Mouse (Mus musculus) gonadal fat pad, adult 2 months (tissue): ENCODE measurements around the gene Eci3. TPM values are rescaled to one million over a fixed set of nuclear protein-coding genes. Genes with fewer than 3 reads are reported as not detected.
A peak's percentile ranks its signal among the peaks of the same experiment; 100 is the strongest.
"Not testable (repeated sequence)": the region's sequence is repeated elsewhere in the genome, so short reads cannot be mapped to it uniquely, and the experiment has no call there.

Experiments used
- DNase-seq: peaks from one replicate; pipeline ENCODE4 v3.0.0-alpha.2; 2012; ENCODE audit warnings: low read depth
- polyA plus RNA-seq: library from polyadenylated mRNA; depleted of rRNA; stranded (reverse); fragments of >200 nt; gene quantifications from 2 replicates; pipeline ENCODE4 v1.2.3, GENCODE M21; 2012; rRNA removed

Eci3 gene
- polyA plus RNA-seq: 2.0 and 3.8 TPM in 2 replicates

DNA sequence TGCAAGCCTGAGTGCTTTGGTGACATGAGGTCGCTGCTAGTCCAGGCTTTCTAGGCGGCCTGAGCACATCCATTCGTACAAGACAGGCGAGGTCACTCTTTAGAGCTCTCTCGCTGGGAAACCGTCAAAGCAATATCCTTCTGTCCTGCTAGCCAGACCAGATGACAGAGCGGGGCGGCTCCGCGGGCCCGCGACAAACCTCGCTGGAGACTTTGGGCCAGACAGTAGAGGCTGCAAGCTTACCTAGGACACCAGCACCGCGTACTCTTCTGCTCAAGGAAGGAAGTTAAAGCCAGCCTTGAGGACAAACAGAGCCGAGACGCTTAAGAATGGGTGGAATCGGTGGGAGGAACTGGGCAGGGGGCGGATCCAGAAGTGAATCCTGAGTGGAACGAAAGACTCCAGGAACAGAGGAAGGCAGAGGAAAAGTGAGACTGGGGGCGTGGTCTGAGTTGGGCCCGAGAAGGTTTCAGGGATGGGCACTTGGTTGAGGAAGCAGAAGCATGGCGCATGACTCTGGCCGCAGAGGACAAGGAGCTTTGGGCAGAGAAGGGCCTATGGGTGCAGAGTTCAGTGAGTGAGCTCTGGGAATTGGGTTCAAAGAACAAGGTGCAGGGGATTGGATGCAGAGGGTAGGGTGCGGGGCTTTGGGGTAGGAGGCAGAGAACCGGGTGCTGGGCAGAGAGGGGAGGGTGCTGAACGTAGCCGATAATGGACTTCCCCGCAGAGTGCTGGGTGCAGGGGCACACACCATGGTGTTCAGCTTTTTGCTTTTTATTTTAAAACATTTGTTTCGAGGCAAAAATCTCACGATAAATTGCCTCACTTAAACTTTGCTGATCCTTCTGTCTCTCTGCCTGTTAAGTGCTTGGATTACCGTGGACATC lies at the start of gene Eci3:
Gene Eci3 (minus strand): TSS at position 300 of the 887 bp plus-strand sequence.
- DNase-seq: no peak

- no peak for DNase-seq
Measured at GRCm38 (mm10) chr13:34995925-34996324, 32.3 kb upstream of the Eci3 start.

- DNase-seq: peak; percentile 87
Measured at GRCm38 (mm10) chr13:34993983-34994811, 30.6 kb upstream of the Eci3 start.

DNA sequence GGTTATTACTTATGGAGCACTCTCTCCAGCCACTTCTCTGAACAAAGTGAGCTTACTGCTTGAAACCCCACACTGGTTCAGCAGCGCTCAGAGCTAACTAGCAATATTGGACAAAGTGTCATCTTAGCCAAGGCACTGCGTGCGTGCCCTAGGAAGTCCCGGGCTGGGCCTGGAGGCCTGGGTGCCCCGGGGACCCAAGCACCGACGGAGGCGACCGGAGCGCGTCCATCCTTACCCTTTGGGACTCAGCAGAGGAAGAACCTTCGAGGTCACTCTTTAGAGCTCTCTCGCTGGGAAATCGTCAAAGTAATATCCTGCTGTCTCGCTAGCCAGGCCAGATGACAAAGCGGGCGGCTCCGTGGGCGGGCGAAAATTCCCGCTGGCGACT lies 30.0 kb upstream of the Eci3 start:
- no peak for DNase-seq

DNA sequence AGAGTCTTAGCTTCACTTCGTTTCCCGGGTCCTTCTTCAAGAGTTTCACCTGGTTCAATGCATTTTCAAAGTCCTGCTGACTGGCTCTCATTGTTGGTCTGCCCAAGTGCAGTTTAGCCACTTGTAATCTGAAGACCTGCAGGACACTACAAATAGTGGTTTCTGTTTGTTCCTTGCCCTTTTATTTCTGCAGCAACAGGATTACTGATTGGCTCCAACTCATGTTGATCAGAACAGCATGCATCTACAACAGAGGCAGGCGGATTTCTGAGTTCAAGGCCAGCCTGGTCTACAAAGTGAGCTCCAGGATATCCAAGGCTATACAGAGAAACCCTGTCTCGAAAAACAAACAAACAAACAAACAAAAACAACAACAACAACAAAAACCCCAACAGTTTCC lies 29.5 kb upstream of the Eci3 start:
- DNase-seq: no peak

DNA sequence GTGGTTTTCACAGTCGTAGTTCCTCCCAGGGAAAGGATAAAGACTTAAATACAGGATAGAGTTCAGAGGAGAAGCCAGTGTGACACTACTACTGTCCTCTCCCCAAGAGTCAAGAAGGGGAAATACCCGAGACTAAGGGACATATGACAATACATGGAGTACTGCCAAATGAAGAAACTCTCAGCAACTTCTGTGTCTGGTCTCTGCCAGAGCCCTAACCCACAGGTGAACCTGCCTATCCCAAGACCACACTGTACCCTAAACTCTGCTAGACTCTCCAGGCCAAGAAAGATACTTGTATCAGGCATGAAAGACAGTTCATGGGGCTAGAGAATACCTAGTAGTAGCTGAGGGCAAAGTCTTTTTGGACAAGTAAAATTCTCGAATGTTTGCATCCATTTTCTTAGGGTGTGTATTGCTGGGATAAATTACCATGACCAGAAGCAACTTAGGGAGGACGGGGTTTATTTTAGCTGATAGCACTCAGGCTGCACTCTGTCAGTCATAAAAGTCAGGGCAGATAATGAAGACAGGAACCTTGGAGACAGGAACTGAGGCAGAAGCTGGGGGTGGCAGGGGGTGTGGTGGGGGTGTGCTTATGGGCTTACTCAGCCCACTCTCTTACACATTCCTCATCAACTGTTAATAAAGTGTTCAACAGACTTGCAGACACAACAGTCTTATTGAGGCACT lies 28.1 kb upstream of the Eci3 start:
- no peak for DNase-seq

DNA sequence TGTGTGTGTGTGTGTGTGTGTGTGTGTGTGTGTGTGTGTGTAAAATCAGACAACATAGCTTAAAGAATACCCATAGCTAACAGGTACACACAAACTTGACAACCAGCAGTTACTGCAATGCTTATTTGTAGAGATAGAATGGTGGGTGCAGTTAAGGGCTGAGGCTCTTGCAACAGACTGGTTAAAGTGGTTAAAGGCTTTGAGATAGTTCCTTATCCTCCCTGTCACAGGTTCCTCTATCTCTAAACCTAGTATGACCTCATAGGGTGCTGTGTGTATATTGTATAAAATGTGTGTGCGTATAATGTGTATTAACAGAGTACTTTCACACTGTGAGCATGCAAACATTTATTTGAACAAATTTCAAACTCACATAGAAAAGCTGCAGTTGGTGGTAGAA lies 19.9 kb upstream of the Eci3 start:
- DNase-seq: not testable (repeated sequence)

GRCm38 (mm10) chr13:34978635-34979034 lies 15.0 kb upstream of the Eci3 start:
- DNase-seq: not testable (repeated sequence)

DNA sequence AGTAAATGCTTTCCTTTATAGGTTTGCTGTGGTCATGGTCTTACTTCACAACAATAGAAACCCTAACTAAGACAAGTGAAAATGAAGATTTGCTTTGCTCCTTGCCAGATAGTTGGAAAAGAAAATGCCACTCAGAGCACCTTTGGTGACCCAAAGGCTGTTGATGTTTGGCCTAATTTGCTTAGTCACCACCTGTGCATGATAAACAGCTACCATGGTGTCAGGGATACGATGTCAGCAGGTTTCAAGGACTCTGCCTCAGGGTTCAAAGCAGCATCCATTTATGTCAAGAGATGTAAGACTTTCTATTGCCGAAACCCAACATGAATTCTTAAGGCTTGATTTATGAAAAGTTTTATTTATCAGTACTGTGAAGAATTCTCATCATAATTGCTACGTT lies 13.8 kb upstream of the Eci3 start:
- no peak for DNase-seq

DNA sequence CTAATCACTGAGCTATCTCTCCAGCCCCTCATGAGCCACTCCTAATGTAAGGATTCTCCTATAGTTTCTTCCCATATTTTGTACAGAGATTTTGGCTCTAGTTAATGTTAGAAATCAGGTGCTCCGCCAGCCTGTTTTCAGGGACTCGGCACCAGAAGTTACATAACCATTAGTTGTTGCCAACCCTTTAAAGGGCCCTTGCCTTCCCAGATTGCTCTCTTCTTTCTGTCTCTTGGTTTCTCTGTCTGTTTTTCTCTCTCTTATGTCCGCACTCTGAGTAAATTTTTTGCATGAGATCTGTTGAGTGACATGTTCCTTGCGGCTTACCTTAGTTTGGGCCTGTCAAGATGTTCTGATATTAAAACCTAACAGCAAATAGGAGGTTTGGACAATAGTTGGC lies 12.5 kb upstream of the Eci3 start:
- DNase-seq: no peak

GRCm38 (mm10) chr13:34973770-34974169 lies 10.2 kb upstream of the Eci3 start:
- no peak for DNase-seq

GRCm38 (mm10) chr13:34973149-34973548 lies 9.5 kb upstream of the Eci3 start:
- DNase-seq: no peak

- not testable (repeated sequence) for DNase-seq
Measured at GRCm38 (mm10) chr13:34972456-34972855, 8.8 kb upstream of the Eci3 start.

GRCm38 (mm10) chr13:34965647-34966046 lies 2.0 kb upstream of the Eci3 start:
- not testable (repeated sequence) for DNase-seq

GRCm38 (mm10) chr13:34964866-34965265 lies 1.3 kb upstream of the Eci3 start:
- DNase-seq: no peak

DNA sequence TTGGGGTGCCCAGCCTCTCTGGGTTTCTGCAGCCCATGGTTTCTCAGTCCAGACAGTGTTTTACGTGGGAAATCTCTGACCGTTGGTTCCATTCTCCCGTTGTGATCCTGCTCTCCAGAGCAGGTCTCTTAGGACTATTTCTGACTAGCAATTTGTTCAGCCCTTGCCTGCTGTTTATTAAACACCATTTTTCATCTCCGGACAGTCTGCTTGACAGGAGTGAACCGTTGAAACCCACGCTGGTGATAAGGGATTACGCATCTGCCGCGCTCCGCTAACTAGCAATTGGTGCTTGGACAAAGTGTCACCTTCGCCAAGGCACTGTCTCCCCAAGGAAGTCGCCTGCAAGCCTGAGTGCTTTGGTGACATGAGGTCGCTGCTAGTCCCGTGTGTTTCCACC lies 809 bp upstream of the Eci3 start:
- no peak for DNase-seq

DNA sequence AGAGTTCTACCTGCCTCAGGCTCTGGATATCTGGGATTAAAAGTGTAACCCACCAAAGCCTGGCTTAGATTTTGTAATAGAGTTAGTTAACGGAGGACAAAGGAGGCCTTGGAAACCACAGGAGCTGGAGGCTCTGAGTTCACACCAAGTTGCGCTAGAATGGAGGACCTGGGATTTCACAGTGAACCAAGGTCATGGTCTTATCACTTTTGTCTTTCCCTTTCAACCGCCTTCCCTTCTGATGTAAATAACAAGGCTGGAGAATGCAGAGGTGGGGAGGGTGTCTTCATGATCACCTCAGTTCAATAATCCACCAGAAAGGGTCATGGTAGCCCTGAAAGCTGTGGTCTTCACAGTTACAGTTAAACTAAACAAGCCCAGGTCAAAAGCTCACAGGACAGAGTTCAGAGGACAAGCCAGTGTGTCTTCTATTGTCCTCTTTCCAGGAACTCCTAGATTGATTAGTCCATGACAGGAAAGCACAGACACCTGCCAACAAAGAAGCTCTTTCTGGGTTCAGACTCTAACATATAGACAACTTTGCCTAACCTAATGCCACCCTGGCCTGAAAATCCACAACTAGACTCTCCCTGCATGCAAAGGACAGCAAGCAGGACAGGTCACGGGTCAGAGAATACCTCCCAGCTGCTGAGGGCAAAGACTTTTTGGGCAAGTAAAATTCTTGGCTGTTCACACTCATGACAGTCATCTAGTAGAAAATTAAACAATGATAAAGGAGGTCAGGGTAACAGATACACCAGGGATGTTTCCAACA lies 2.4 kb downstream of the Eci3 start:
- DNase-seq: no peak

GRCm38 (mm10) chr13:34958158-34958557 lies 5.5 kb downstream of the Eci3 start:
- not testable (repeated sequence) for DNase-seq

DNA sequence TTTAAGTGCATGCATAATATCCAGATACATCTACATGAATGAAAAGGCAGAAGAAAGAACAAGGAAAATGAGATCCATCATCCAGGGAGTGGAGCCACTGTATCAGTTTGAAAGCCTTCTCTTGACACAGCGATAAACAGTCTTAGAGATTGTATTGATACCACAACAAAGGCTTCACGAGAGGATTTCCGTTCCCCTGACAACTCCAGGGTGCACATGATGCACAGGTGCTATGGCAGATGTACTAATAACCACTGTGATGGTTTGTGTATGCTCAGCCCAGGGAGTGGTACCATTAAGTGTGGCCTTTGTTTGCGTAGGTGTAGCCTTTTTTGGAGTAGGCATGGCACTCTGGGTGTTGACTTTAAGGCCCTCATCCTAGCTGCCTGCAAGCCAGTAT lies 6.7 kb downstream of the Eci3 start:
- no peak for DNase-seq

- not testable (repeated sequence) for DNase-seq
Measured at GRCm38 (mm10) chr13:34951437-34951836, 12.2 kb downstream of the Eci3 start.

DNA sequence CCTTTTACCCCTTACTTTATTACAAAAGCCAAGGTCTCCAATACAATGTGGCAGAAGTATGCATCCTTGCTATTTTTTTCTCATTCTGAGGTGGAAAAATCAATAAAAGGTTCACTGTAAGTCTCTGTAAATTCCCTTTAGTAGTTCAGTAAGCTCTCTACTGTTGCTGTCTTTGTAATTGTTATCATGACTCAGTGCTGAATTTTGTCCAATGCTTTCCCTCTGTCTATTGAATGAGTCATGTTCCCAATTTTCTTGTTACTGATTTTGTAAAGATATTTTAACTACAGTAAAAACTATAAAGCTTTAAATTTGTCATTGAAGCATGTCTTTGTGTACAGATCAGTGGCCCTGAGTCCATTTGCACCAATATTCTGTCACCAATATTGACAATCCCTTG lies 21.2 kb downstream of the Eci3 start:
- no peak for DNase-seq
